ENCODE assay signal across 7 mouse cellular contexts in the genomic region with DNA sequence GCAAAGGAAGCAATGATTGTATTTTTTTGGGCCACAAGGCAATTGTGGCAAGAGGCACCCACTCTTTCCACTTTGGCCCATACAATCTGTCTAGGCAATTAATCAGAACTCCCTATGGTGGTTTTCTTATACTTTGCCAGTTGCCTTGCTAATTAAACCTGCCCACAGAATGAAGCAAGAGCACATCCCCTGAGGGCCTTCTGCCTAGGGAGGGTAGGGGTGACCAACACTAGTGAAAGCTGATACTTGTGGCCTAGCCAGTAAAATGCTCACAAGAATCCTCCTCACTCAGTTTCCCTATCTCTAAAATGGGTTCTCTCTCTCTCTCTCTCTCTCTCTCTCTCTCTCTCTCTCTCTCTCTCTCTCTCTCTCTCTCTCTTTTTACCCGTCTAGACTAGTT. TPM values are rescaled to one million over a fixed set of nuclear protein-coding genes. Genes with fewer than 3 reads are reported as not detected.
DNase-seq lines count a peak whose midpoint lies in the region; ATAC-seq lines count a peak whose summit lies in the region.

No protein-coding gene starts in this region.

- H3K27ac ChIP-seq in lung, embryonic 15.5 days = no peak overlapping the region
- no peak overlapping the region for H3K27ac ChIP-seq in forebrain, embryonic 11.5 days (ENCODE audit: low read depth, low read length)
- no peak overlapping the region for H3K27ac ChIP-seq in limb, embryonic 13.5 days
- no peak overlapping the region for H3K27ac ChIP-seq in stomach, embryonic 14.5 days (ENCODE audit: low read length)

- H3K9me3 ChIP-seq in lung, embryonic 15.5 days = no peaks in the 10 kb centered on the region
- no peaks in the 10 kb centered on the region for H3K9me3 ChIP-seq in forebrain, embryonic 11.5 days (ENCODE audit: control insufficient read depth, low read length)
- H3K9me3 ChIP-seq in limb, embryonic 13.5 days = no peaks in the 10 kb centered on the region
- H3K9me3 ChIP-seq in stomach, embryonic 14.5 days (ENCODE audit: control insufficient read depth, low read depth, low read length) = no peaks in the 10 kb centered on the region

- 17% methylated on average over 1 of the region's 1 CpGs for WGBS in lung, embryonic 15.5 days
- 17% methylated on average over 1 of the region's 1 CpGs for WGBS in forebrain, embryonic 11.5 days
- WGBS in limb, embryonic 13.5 days = 0% methylated on average over 1 of the region's 1 CpGs
- 17% methylated on average over 1 of the region's 1 CpGs for WGBS in stomach, embryonic 14.5 days

- no peak for DNase-seq in lung, postnatal 10 days
- no peak for DNase-seq in forebrain, embryonic 11.5 days (ENCODE audit: low spot score)
- DNase-seq in layer of hippocampus, adult 9-10 months (ENCODE audit: low spot score) = no peak

- no peak for ATAC-seq in lung, embryonic 15.5 days (ENCODE audit: borderline replicate concordance, extremely low read depth, low FRiP score, low TSS enrichment)
- peak; percentile 31; the same call in 1 of the 2 replicates for ATAC-seq in forebrain, embryonic 11.5 days (replicated peaks; ENCODE audit: low FRiP score)
- no peak for ATAC-seq in limb, embryonic 13.5 days (ENCODE audit: low FRiP score, low read depth)
- no peak for ATAC-seq in stomach, embryonic 14.5 days (ENCODE audit: insufficient number of reproducible peaks, insufficient read depth, low FRiP score, low read depth)
- no peak for ATAC-seq in megakaryocyte progenitor cell, adult 5-6 weeks (replicated peaks; ENCODE audit: poor library complexity)

- no peaks in the 10 kb centered on the region for H3K4me1 ChIP-seq in lung, embryonic 15.5 days
- H3K4me1 ChIP-seq in forebrain, embryonic 11.5 days (replicated peaks; ENCODE audit: control insufficient read depth, insufficient read depth, low read length) = no peaks in the 10 kb centered on the region
- no peaks in the 10 kb centered on the region for H3K4me1 ChIP-seq in limb, embryonic 13.5 days
- no peaks in the 10 kb centered on the region for H3K4me1 ChIP-seq in stomach, embryonic 14.5 days (ENCODE audit: control insufficient read depth, insufficient read depth, low read length)

- H3K36me3 ChIP-seq in lung, embryonic 15.5 days = no peaks in the 10 kb centered on the region
- no peaks in the 10 kb centered on the region for H3K36me3 ChIP-seq in forebrain, embryonic 11.5 days (ENCODE audit: control insufficient read depth, insufficient read depth, low read length)
- H3K36me3 ChIP-seq in limb, embryonic 13.5 days = no peaks in the 10 kb centered on the region
- H3K36me3 ChIP-seq in stomach, embryonic 14.5 days (ENCODE audit: control insufficient read depth, insufficient read depth, low read length) = no peaks in the 10 kb centered on the region

- peak overlapping the region; percentile 54; the same call in 1 of the 2 replicates for H3K4me2 ChIP-seq in lung, embryonic 15.5 days
- peak overlapping the region; percentile 49; the same call in 1 of the 2 replicates for H3K4me2 ChIP-seq in forebrain, embryonic 11.5 days (ENCODE audit: low read depth, low read length, severe bottlenecking)
- peak overlapping the region; percentile 58 for H3K4me2 ChIP-seq in limb, embryonic 13.5 days (replicated peaks)
- H3K4me2 ChIP-seq in stomach, embryonic 14.5 days (replicated peaks; ENCODE audit: low read depth, low read length) = peak overlapping the region; percentile 38

- H3K27me3 ChIP-seq in lung, embryonic 15.5 days = no peaks in the 10 kb centered on the region
- H3K27me3 ChIP-seq in forebrain, embryonic 11.5 days (ENCODE audit: control insufficient read depth, insufficient read depth, low read length) = no peaks in the 10 kb centered on the region
- H3K27me3 ChIP-seq in limb, embryonic 13.5 days = no peaks in the 10 kb centered on the region
- no peaks in the 10 kb centered on the region for H3K27me3 ChIP-seq in stomach, embryonic 14.5 days (ENCODE audit: control insufficient read depth, insufficient read depth, low read length)

- peak overlapping the region; percentile 59 for H3K4me3 ChIP-seq in lung, embryonic 15.5 days
- H3K4me3 ChIP-seq in forebrain, embryonic 11.5 days (ENCODE audit: low read depth, low read length) = peak overlapping the region; percentile 48; the same call in 1 of the 2 replicates
- H3K4me3 ChIP-seq in limb, embryonic 13.5 days = peak overlapping the region; percentile 56
- H3K4me3 ChIP-seq in stomach, embryonic 14.5 days (ENCODE audit: low read depth, low read length) = peak overlapping the region; percentile 53; the same call in 1 of the 2 replicates

- no peak overlapping the region for H3K9ac ChIP-seq in lung, embryonic 15.5 days
- H3K9ac ChIP-seq in forebrain, embryonic 11.5 days (ENCODE audit: low read length) = no peak overlapping the region
- H3K9ac ChIP-seq in limb, embryonic 13.5 days = peak overlapping the region; percentile 67; the same call in 1 of the 2 replicates
- no peak overlapping the region for H3K9ac ChIP-seq in stomach, embryonic 14.5 days (replicated peaks; ENCODE audit: low read depth, low read length)

RNA-seq across cellular contexts. Expression of gene Diaph2, which starts 0.4 kb away (rescaled TPM):
- 8.3 and 8.7 TPM in 2 replicates for polyA plus RNA-seq in lung, embryonic 15.5 days (2015; fragmentation: Nextera tagmentation; extraction: Ambion mirVana)
- 4.6 and 5.4 TPM in 2 replicates for polyA plus RNA-seq in forebrain, embryonic 11.5 days (2014; fragmentation: Nextera tagmentation; extraction: Ambion mirVana)
- polyA plus RNA-seq in limb, embryonic 13.5 days (2015; fragmentation: Nextera tagmentation; extraction: Ambion mirVana) = 4.6 TPM in 2 replicates
- polyA plus RNA-seq in stomach, embryonic 14.5 days (2014; fragmentation: Nextera tagmentation; extraction: Ambion mirVana) = 11.3 and 12.5 TPM in 2 replicates
- total RNA-seq in megakaryocyte progenitor cell, adult 5-6 weeks (2015) = 39.7 and 39.8 TPM in 2 replicates
- total RNA-seq in megakaryocyte progenitor cell, adult 5-6 weeks (2017) = 16.2 and 18.7 TPM in 2 replicates
